Mouse (Mus musculus) heart, postnatal 4 days (tissue): ENCODE results near the gene Olfr937. TPM values are rescaled to one million over a fixed set of nuclear protein-coding genes. Genes with fewer than 3 reads are reported as not detected.

Experiments used
- DNase-seq: peaks from one replicate; pipeline ENCODE4 v3.0.0; 2021
- microRNA-seq, 2 experiments: library from miRNA; unstranded; fragments of <30 nt; microRNA quantifications; one replicate each; pipeline ENCODE4 v1.2.0; 2021 to 2022
- total RNA-seq, 2 experiments: library from RNA; stranded (reverse); gene quantifications; 2 replicates each; pipeline ENCODE4 v1.2.3; 2021

Gene Olfr937
- total RNA-seq, result not detected

DNA sequence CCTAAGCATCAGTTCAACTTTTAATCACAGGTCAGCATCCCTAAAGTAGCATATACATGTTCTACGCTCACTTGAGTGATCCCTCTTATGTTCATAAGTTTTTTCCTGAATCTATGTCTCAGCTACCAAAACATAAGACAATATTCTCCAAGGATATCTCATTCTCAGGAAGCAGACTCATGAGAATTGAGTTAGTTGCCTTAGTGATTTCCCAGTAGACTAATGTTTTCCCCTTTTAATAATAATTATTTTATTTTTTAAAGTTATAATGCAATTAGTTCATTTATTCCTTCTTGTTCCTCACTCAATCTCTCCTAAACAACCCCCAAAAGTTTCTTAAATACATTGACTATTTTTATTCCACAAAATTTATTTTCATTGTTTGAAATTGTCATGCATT is at the start of gene Olfr937:
TSS of gene Olfr937 (minus strand) at position 101 of the 400 bp plus-strand sequence.
- no peak for DNase-seq

DNA sequence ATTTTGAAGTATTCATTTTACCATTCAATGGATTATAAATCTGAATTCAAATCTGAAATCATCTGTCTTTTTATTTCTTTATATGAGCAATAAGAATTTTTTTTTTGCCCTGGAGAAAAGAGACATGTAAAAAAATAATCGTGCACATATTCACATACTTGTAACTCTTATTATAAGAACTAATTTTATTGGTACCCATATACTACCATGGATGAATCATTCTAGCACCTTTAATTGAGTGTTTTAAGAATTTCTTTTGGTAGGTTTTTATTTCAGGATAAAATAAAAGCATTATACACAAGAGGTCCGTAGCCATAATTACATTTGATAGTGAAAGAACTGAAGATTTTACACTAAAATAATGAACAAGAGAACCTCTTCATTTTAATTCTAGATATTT is 14.0 kb upstream of the Olfr937 start, which contains the start of gene Olfr938:
TSS of gene Olfr938 (minus strand) at position 101 of the 400 bp plus-strand sequence.
- DNase-seq, result no peak

DNA sequence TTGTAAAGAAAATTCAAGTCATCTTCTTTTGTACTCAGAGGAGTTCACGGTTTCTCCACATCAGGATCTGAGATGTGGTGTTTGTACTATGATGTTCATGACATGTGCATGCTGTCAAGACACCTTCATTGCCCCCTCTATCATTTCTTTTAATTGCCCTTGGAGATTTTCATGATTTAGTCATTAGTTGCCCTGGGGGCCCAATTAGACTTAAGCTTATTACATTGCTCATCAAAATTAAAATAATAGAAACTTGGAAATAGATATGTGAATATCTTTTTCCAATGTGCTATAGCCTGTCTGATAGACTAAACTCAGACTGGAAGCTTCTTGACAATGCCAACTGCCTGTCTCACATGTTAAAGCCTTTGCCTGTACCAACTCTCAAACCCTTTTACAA is 41.5 kb downstream of the Olfr937 start, which contains the start of gene Olfr146:
TSS of gene Olfr146 (minus strand) at position 101 of the 400 bp plus-strand sequence.
- no peak for DNase-seq

Small RNAs within 50 kb of the gene (microRNA-seq; reads per million reads assigned to microRNA genes)
- 0 reads per million in 2 experiments for gene Gm25032
- gene Gm25529, result 0 reads per million in 2 experiments

Other genes with a start within 250 kb of the Olfr937 start
- not detected for gene Olfr923, start 238.4 kb downstream of the Olfr937 start, total RNA-seq
- not detected for gene Olfr924, start 220.5 kb downstream of the Olfr937 start, total RNA-seq
- gene Olfr26, start 209.9 kb downstream of the Olfr937 start, total RNA-seq, result not detected
- gene Olfr926, start 187.8 kb downstream of the Olfr937 start, total RNA-seq, result not detected
- not detected for gene Olfr930, start 135.1 kb downstream of the Olfr937 start, total RNA-seq
- not detected for gene Olfr933, start 92.6 kb downstream of the Olfr937 start, total RNA-seq
- not detected for gene Olfr934, start 76.6 kb downstream of the Olfr937 start, total RNA-seq
- gene Olfr935, start 65.3 kb downstream of the Olfr937 start, total RNA-seq, result not detected
- gene Olfr146, start 41.6 kb downstream of the Olfr937 start, total RNA-seq, result not detected
- gene Olfr938, start 13.9 kb upstream of the Olfr937 start, total RNA-seq, result not detected
- not detected for gene Olfr27, start 63.2 kb upstream of the Olfr937 start, total RNA-seq
- gene Olfr943, start 101.4 kb upstream of the Olfr937 start, total RNA-seq, result not detected
- not detected for gene Olfr944, start 137.0 kb upstream of the Olfr937 start, total RNA-seq
- not detected for gene Olfr1537, start 185.0 kb upstream of the Olfr937 start, total RNA-seq
- gene Olfr945, start 211.9 kb upstream of the Olfr937 start, total RNA-seq, result not detected